Mouse (Mus musculus) layer of hippocampus, postnatal 10 days (tissue): ENCODE measurements around the gene Btk. TPM values are rescaled to one million over a fixed set of nuclear protein-coding genes. Genes with fewer than 3 reads are reported as not detected.

Experiments used
- DNase-seq, 2 experiments: peaks; one replicate each; pipeline ENCODE4 v3.0.0; 2021; ENCODE audit warnings: low spot score in 2 of 2
- long read RNA-seq: library from polyadenylated mRNA; stranded (forward); transcript quantifications from one replicate; pipeline ENCODE4 v2.0.0, GENCODE M21; 2023
- total RNA-seq, 2 experiments: library from RNA; stranded (reverse); gene quantifications; 2 replicates each; pipeline ENCODE4 v1.2.3; 2021

The Btk gene
- 1 to 10 TPM; 1.3 to 1.5 TPM for total RNA-seq
- long read RNA-seq, partial matches to known transcripts: 0 of 13 reads
- long read RNA-seq, other reads (novel, unspliced or antisense): 13 of 13 reads

DNA sequence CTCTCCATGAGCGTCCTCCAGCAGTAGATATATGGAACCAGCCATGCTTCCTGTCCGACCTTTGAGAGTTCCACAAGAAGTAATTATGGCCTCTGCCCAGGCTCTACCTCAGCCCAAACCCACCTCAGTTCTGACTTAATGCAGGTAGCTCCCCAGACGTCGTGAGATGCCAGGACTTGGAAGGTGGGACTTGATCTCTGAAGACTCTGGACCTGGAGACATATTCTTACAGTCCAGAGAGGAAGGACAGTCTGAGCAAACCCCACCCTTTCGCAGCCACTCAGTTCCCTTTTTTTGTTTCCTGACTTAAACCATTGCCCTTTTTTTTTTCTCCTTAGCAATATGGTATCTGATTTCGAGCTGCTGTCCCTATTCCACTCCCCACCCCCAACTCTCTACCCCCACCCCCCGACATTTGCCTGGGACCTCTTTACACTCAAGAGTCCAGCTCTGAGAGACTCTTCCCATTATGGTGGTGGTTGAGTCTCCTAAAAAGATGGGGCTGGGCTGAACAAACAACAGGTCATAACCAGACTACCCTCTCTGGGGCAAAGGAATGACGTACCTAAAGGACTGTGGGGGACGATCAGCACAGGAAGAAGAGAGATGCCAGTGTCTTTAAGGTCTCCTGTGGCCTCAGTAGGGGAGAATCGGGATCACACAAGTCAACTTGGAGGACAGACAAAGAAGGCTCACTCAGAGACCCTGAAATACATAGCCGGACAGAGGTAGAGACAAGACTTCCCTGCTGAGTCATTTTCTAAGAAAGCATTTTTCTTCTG, at the start of gene Btk:
TSS of gene Btk (minus strand) at position 683 of the 782 bp plus-strand sequence.
- no peak for DNase-seq

GRCm38 (mm10) chrX:134632710-134633109, 49.3 kb upstream of the Btk start:
- no peak for DNase-seq

DNA sequence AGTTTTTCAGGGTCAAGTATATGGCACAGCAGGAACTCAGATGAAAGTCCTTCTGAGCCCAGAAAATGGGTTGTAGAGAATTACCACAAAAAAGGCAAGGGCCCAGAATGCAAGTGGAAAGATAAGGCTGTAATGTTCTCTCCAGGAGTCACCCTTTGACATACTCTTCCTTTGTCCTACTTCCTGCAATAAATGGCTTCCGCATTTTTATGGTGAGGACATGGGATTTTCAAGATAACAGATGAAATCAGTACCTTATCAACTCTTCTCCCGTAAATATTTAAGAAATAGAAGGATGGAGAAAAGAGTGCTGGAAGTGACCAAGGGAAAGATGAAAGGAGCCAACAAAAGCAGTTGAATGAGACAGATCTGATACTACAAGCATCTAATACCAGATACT, 44.8 kb upstream of the Btk start:
- no peak for DNase-seq

GRCm38 (mm10) chrX:134623350-134623749, 40.0 kb upstream of the Btk start:
- no peak for DNase-seq

DNA sequence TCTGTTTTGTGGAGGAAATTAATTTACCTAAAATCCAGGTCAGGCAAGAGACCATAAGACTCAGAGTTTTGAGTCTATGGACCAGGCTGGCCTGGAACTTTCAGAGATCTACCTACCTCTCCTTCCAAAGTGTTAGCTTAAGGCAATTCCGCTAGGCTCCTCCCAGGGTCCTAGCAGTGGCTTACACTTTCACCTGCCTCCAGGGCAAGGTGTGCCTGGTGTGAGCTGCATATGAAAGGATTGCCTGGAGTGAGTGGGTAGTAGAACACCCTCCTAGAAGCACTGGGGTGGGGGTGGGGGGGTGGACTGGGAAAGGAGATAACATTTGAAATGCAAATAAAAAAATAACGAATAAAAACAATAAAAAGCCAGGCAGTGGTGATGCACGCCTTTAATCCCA, 38.3 kb upstream of the Btk start:
- no peak for DNase-seq

GRCm38 (mm10) chrX:134620254-134620865, 37.0 kb upstream of the Btk start:
- DNase-seq: no peak

DNA sequence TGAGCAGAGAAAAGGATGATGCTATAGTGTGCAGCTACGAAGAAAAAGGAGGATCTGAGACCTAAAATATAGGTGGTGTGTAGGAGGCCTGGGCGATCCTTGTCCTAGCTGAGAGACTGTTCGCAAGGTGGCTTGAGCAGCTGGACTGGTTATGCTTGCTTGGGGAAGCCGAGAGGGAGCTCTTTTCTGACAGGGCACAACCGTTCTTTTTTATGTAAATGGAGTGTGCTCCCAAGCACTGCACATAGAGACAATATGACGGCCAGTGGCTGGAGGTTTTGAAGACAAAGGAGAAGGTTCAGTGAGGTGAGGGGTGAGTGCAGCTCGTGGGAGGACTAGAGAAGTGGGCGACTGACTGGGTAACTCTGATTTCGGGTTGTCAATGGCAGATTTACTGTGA, 36.3 kb upstream of the Btk start:
- DNase-seq: no peak

- DNase-seq: no peak
These were observed 30.9 kb upstream of the Btk start for GRCm38 (mm10) chrX:134614306-134614705.

GRCm38 (mm10) chrX:134612285-134612959, 29.1 kb upstream of the Btk start:
- DNase-seq: peak; percentile 29 to 45

- DNase-seq: no peak
These were observed 27.6 kb upstream of the Btk start for GRCm38 (mm10) chrX:134610984-134611383.

DNA sequence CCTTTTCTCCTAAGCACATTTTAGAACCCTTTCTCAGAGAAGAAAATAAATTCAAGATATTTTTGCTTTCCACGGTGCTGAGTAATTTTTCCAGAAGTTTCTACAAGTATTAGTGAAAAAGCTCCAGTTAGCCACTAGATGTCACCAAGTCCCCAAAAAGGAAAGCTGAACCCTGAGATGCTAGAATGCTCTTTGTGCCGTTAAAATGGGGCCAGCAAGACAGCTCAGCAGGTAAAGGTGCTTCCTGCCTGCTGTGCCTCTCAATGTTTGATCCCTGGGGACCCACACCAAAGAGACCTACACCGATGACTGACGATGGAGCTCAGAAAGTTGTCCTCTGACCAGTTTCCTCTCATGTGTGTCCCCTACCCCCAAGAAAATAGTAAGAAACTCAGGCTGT, 26.1 kb upstream of the Btk start:
- no peak for DNase-seq

DNA sequence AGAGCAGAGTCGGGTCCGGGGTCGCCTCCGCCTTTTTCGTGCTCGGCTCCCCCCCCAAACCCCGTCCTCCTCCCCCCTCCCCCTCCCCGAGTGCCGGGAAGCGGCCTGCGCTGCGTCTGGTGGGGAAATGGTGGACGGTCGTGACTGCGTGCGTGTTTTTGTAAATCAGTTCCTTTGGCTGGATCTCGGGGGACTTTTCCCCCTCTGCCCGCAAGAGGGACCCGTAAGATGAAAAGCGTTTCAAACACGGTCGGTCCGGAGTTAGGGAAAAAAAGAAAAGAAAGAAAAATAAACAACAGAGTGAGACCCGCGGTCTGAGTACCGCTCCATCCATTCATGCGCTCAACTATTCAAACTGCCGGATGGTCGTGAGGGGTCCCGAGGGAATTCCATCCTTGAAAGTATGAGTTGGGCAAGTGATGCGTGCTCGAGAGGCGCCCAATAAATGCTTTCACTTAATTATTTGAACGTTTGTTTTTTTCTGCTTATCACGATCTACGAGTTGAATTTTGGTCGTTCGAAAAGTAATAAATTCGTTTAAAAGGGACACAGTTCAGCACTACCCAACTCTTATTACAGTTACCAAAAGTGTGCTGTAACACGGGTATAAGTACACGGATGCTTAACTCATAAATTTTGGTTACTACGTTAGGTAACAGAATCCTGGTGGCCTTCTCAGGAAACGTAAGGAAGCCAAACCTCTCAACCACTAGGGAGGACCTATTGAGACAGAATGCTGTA, 18.2 kb upstream of the Btk start:
- no peak for DNase-seq

GRCm38 (mm10) chrX:134600659-134601379, 17.4 kb upstream of the Btk start, which contains the start of the genes Gla and Hnrnph2:
TSS of gene Gla (minus strand) at chrX:134601125.
TSS of gene Hnrnph2 (plus strand) at chrX:134601179.
- peak; percentile 81 to 83 for DNase-seq

DNA sequence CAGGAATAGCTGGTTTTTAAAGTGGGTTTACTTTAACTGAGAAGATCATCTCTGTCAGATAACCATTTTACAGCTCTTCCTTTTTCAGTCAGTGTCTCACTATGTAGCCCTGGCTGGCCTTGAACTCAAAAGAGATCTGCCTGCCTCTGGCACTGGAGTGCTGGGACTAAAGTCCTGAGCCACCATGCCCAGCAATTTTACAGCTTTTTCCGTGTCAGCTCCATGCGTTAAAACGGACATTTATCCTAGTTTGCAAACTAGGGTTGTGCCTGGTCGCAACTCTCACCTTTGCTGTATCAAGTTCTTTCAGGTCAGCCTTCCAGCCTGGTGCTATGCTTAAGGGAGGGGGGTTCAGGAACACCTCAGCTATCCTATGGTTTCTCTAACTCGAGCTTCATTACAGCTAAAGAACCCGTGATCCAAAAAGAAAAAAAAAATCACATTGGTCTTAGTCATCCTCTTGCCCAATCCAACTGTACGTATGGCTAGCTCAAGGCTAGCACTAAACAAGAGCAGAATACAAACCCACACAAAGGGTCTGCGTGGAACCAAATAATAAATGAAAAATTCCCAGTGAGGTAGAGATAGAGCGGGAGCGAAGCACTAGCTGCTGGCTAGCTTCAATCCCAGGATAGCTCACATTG, 16.7 kb upstream of the Btk start:
- DNase-seq: no peak

- no peak for DNase-seq
These were observed 6.5 kb upstream of the Btk start for GRCm38 (mm10) chrX:134589836-134590235.

GRCm38 (mm10) chrX:134588997-134589396, 5.6 kb upstream of the Btk start:
- DNase-seq: no peak

DNA sequence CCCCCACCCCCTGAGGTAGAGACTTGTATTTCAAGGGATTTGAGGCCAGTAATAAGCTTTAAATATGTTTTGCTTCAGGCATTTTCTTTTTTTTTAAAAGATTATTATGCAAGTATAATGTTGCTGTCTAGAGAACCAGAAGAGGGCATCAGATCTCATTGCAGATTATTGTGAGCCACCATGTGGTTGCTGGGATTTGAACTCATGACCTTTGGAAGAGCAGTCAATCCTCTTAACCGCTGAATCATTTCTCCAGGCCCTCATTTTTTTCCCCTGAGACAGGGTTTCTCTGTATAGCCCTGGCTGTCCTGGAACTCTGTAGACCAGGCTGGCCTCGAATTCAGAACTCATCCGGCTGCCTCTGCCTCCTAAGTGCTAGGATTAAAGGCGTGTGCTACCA, 4.9 kb upstream of the Btk start:
- no peak for DNase-seq

- DNase-seq: no peak
These were observed 3.1 kb upstream of the Btk start for GRCm38 (mm10) chrX:134586447-134586846.

- DNase-seq: peak; percentile 86 to 91
These were observed 2.0 kb upstream of the Btk start, which contains the start of gene Rpl36a for GRCm38 (mm10) chrX:134585103-134586002. TSS of gene Rpl36a (plus strand) at chrX:134585654.
